Mouse (Mus musculus) olfactory bulb, adult 2 months (tissue): ENCODE measurements at regions not wholly inside any gene's neighbourhood (a gene's known extent, or its start where the extent isn't known, plus 50 kb on each side); places are given as distances from the start of the nearest gene placed in this dataset.
A peak's percentile ranks its signal among the peaks of the same experiment; 100 is the strongest.

Experiments used
- H3K27ac ChIP-seq: fragments of 200-500 bp; 2 replicates; pipeline ENCODE4 v1.5.1; 2012; ENCODE audit warnings: low read depth, low read length; ENCODE audit not compliant: insufficient read depth
- H3K4me1 ChIP-seq: fragments of 200-500 bp; 2 replicates; pipeline ENCODE4 v1.6.1; 2012; ENCODE audit warnings: low read length; ENCODE audit not compliant: control insufficient read depth, insufficient read depth
- H3K4me3 ChIP-seq: fragments of 200-500 bp; 2 replicates; pipeline ENCODE4 v1.5.1; 2012; ENCODE audit warnings: mild to moderate bottlenecking, low read depth, low read length, moderate library complexity; ENCODE audit not compliant: insufficient read depth
- CTCF ChIP-seq: fragments of 200-500 bp; IDR thresholded peaks from 2 replicates; pipeline ENCODE4 v1.5.1; 2012; ENCODE audit warnings: low read depth, mild to moderate bottlenecking, low read length, moderate library complexity; ENCODE audit not compliant: insufficient read depth
- POLR2A ChIP-seq: fragments of 200-500 bp; IDR thresholded peaks from 2 replicates; pipeline ENCODE4 v1.6.1; 2012; ENCODE audit warnings: mild to moderate bottlenecking, low read depth, low read length, moderate library complexity; ENCODE audit not compliant: insufficient read depth
- WGBS: fragments of 180-500 bp; shearing (Covaris S2); methylation state at CpG from one replicate; pipeline ENCODE4 v1.1.7; 2018; 5-methylcytosine and 5-hydroxymethylcytosine counted together

DNA sequence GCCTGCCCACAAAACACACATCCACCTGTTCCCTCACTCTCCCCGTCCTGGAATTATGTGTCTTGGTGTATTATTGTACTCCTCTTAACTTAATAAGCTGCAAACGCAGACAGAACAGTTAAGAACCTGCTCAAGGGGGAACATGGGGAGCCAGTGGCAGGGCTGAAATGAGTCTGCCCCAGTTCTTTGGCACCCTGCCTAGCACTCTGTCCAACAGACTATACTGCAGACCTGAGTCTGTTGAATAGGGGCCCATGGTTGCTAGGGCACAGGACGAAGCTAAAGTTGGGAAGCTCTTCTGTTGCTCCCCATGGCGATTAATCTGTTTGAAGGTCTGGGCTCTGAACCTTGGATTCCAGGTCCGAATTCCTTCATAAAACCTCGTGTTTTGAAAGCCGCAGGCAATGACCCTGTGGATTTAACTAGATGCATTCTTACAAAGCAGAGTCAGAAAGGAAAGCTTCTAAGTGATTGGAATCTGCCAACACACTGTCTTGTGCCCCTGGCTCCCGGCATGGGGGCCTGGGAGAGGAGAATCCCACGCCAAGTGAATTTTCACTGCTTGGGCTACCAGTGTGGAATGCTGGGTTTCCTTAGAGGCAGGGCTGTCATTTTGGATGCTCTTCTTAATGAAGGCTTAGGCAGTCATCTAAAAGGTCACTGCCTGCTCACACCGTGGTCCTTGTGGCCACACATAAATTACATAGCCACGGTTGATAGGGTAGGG, 479.3 kb downstream of the Nedd1 start:
- TF ChIP-seq POLR2A, result no peak
- no peak for TF ChIP-seq CTCF
- 46% methylated on average over 11 of the region's 11 CpGs for WGBS
- Histone ChIP-seq H3K27ac (no peak overlapping the region), H3K4me1 (no peaks in the 10 kb centered on the region), H3K4me3 (no peak overlapping the region)

DNA sequence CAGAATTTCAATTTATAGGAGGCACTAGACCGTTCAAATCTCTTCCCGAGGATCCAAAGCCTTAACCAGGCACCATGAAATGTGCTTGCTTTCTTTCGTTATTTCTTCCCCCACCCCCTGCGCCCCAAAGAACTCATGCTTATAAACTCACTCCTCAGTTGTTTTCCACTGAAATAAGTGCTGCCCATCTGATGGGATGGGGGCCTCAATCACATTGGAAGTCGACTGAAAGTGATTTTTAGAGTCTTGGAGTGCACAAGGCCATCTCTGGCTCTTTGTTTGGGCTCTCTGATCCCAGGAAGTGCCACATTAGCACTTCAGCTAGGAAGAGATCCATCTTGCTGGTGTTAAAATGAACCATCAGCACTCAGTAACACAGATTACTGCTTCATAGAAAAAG, 484.3 kb downstream of the Nedd1 start:
- H3K27ac ChIP-seq, result no peak overlapping the region
- no peaks in the 10 kb centered on the region for H3K4me1 ChIP-seq
- no peak overlapping the region for H3K4me3 ChIP-seq
- TF ChIP-seq POLR2A, result no peak
- no peak for TF ChIP-seq CTCF
- WGBS, result 58% methylated on average over 5 of the region's 5 CpGs

DNA sequence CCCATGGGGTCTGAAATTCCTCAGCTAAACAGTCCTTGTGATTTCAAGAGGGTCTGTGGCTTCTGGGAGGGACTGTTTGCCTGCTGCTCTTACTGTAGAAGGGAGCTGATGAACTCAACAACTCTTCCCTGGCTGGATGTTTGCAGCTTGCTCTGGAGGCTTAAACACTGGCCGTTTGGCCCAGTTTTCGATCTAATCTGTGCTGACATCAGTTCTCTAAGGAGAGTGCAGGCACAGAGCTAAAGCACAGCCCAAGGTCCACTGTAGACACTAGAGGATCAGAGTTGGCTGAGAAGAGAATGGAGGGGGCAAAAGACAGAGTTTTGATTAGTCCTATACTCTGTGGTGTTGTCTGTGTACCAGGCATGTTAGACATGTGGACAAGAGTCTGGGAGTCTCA, 490.1 kb downstream of the Nedd1 start:
- no peak overlapping the region for H3K27ac ChIP-seq
- no peak for TF ChIP-seq CTCF

DNA sequence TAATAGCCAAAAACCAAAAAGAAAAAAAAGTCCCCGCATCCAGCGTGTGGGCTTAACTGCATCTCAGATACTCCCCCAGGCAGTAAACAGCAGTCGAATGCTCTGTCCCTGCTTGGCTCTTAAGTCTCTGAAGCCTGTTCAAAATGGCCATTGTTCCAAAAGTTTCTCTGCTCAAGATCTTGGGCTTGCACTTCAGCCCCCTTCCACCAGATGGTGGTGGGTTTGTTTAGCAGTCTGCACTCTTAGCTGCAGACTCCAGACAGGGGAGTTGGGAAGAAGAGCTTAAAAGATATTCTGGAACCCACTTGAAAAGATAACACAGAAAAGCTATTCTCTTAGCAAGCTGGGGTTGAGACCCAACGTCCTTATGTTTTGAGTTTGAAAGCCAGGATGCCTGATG, 496.4 kb downstream of the Nedd1 start:
- WGBS, result 57% methylated on average over 4 of the region's 4 CpGs
- TF ChIP-seq CTCF, result no peak
- no peak for TF ChIP-seq POLR2A
- Histone ChIP-seq H3K4me1 (no peaks in the 10 kb centered on the region), H3K27ac (no peak overlapping the region), H3K4me3 (no peak overlapping the region)

More for the DNA sequence above, 490.1 kb downstream of the Nedd1 start:
- Histone ChIP-seq H3K4me1 (no peaks in the 10 kb centered on the region), H3K4me3 (no peak overlapping the region)
- whole genome bisulfite sequencing, result 69% methylated on average over 2 of the region's 2 CpGs

DNA sequence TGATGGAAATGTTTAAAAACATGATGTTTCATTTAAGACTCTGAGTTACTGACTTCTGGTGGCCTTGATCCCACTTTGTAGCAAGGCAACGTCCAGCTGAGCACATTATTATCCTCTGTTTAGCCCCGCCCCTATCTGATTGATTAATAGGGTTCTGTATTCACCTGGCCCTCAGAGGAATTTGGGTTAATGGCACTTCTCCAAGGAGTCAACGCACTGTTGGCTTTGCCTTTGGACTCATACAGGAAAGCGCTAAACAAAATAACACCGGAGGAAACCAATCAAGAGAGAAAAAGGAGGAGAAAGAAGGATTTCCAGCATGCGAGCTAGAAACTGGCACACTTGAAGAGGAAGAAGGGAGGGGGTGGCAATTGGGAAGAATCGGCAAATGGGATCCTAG, 497.1 kb downstream of the Nedd1 start:
- WGBS, result 87% methylated on average over 7 of the region's 7 CpGs
- Histone ChIP-seq H3K27ac (no peak overlapping the region), H3K4me3 (no peak overlapping the region), H3K4me1 (no peaks in the 10 kb centered on the region)
- TF ChIP-seq POLR2A (no peak), CTCF (no peak)

DNA sequence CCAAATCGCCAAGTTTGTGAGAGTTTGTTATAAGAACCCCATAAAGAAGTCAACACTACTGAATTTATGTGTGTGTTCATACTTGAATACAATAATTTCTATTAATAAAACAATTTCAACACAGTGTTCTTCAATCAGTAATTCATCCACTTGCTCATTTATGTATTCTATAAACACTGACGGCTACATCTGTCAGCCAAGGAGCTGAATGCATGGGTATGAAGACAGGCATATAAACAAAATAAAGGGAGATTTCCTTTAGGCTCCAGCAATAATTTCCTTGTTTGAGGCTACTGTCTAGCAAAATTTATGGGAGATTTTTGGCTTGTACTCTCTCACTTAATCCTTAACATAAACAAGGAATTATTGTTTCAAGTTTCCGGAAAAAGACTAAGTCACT, 502.9 kb downstream of the Nedd1 start:
- Histone ChIP-seq H3K27ac (no peak overlapping the region), H3K4me1 (no peaks in the 10 kb centered on the region), H3K4me3 (no peak overlapping the region)
- 91% methylated on average over 3 of the region's 3 CpGs for WGBS
- TF ChIP-seq CTCF (no peak), POLR2A (no peak)

DNA sequence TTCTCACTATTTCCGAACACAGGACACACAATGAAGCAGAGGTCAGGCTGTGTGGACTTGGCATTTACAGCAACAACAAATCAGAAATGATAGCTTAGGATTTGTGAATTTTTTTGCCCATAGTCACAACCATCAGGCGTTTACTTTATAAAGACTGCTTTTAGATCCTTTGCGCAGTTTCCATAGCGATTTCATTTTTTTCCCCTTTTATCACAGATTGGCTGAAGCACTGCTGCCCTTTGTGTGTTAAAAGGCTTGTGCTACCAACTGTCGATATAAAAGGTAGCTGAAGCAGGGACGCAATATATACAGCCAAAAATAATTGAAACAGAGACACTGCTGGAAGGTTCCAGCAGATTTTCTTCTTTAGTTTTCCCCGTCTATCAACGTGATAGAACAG, 551.4 kb downstream of the Nedd1 start:
- no peak for TF ChIP-seq CTCF
- no peak for TF ChIP-seq POLR2A
- H3K4me1 ChIP-seq, result no peaks in the 10 kb centered on the region
- WGBS, result 79% methylated on average over 8 of the region's 8 CpGs
- no peak overlapping the region for H3K27ac ChIP-seq
- no peak overlapping the region for H3K4me3 ChIP-seq

DNA sequence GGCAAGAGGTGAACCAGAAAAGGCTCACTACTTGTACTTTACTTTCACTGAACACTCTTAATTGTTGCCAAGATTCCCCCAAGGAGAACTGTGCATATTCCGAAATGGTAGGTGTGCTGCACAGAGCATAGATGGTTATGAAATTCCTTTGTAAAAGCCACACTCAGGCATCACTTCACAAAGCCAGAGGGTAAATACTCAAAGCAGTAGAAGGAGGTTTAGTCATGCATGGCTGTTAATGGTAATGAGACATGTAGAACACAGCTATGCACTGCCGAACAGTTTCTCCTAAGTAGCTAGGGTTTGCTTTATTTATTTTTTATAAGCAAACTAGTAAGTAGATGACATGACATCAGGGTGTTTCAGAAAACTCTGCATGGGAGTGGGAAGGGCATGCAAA, 556.2 kb downstream of the Nedd1 start:
- peaks cover 4% of the 10 kb centered on the region; the same call in 1 of the 2 replicates for H3K4me1 ChIP-seq
- H3K4me3 ChIP-seq, result no peak overlapping the region
- H3K27ac ChIP-seq, result no peak overlapping the region
- 73% methylated on average over 2 of the region's 2 CpGs for WGBS
- TF ChIP-seq POLR2A (no peak), CTCF (no peak)

DNA sequence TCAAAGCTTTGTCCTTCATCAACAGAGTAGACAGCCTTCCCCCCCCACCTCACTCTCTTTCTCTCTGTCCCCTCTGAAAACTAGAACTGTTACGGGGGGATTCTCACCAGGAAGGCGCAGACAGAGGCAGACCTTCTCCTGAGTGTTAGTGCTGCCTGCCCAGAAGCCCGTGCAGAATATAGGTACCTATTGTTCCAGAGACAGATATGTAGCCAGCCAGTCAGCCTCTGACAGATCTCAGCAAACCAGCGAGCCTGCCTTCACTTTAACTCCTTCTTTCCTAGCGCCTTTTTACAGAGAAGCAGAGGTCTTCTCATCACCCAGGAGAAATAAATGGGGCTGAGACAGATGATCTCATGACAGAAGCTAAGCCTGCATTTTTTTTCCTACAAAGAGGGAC, 557.2 kb downstream of the Nedd1 start:
- TF ChIP-seq POLR2A (no peak), CTCF (no peak)
- WGBS, result 60% methylated on average over 5 of the region's 5 CpGs
- Histone ChIP-seq H3K27ac (peak overlapping the region; percentile 53; the same call in 1 of the 2 replicates), H3K4me1 (peaks cover 4% of the 10 kb centered on the region; the same call in 1 of the 2 replicates), H3K4me3 (peak overlapping the region; percentile 6; the same call in 1 of the 2 replicates)

DNA sequence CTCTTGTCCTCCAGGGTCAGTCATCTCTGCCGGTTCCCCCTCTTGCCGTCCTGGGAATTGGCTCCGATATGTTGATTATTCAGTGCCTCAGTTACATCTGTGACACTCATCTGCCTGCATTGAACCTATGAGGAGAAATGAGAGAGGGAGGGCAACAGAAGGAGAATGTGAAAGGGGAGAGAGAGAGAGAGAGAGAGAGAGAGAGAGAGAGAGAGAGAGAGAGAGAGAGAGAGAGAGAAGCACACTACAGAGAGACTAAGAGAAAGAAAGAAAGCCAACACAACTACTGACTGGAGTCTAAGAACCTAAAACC, 557.6 kb downstream of the Nedd1 start:
- TF ChIP-seq CTCF, result no peak
- Histone ChIP-seq H3K27ac (peak overlapping the region; percentile 53), H3K4me1 (peaks cover 4% of the 10 kb centered on the region; the same call in 1 of the 2 replicates), H3K4me3 (peak overlapping the region; percentile 33)
- WGBS, result 53% methylated on average over 3 of the region's 3 CpGs
